Mouse (Mus musculus) thymus, adult 18-20 months (tissue): ENCODE results near the gene Gramd4.
"Not testable (repeated sequence)": the region's sequence is repeated elsewhere in the genome, so short reads cannot be mapped to it uniquely, and the experiment has no call there.

Source experiments
- DNase-seq, 2 experiments: peaks; one replicate each; pipeline ENCODE4 v3.0.0; 2022; ENCODE audit warnings: mixed read lengths in 2 of 2

Gene Gramd4

GRCm38 (mm10) chr15:86051878-86052478 lies 5.5 kb upstream of the Gramd4 start:
- no peak for DNase-seq

DNA sequence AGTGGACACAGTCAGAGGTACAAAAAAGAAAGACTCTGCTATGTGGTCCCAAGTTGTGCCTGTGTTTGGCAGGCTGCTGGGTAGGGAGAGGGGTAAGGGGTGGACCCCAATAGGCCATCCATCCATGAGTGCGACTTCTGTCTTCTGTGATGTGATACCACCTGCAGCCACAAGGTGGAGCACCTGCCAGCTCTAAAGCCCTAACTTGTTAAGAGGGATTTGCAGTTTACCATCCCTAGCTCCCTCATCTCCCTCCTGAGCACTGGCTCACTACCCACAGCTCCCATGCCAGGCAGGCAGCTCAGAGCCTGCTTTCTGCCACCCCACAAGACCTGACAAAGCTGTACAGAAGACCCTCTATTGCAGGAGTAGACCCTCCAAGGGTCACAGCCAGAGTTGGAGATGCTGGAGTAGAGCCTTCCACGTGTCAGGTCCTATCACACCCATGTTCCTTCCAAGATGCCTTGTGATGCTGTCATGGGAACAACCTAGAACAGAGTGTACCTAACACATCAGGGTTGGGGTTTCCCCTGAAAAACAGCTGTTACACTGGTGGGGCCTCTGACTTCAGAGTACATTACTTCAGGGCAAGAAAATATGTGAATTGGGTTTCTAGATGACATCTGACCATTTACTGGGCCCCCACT lies 3.5 kb upstream of the Gramd4 start:
- DNase-seq = peak in 1 of 2 experiments; percentile 57

DNA sequence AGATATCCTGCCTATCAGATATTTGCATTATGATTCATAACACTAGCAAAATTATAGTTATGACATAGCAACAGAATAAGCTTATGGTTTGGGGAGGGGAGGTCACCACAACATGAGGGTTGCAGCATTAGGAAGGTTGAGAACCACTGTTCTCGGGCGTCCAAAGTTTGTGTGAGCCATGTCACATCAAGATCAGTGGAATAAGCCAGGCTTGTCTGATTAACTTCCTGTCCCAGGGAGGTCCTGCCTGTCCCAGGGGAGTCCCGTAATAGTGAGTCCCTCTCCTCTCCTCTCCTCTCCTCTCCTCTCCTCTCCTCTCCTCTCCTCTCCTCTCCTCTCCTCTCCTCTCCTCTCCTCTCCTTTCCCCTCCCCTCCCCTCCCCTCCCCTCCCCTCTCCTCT lies 2.6 kb upstream of the Gramd4 start:
- DNase-seq = not testable (repeated sequence)

- no peak for DNase-seq
These were observed 1.2 kb upstream of the Gramd4 start for GRCm38 (mm10) chr15:86056221-86056760.

GRCm38 (mm10) chr15:86057908-86058307 lies 413 bp downstream of the Gramd4 start:
- no peak for DNase-seq

GRCm38 (mm10) chr15:86058394-86058915 lies 960 bp downstream of the Gramd4 start:
- peak; percentile 61 to 66 for DNase-seq

GRCm38 (mm10) chr15:86058931-86059834 lies 1.7 kb downstream of the Gramd4 start:
- DNase-seq = peak in 1 of 2 experiments; percentile 50

GRCm38 (mm10) chr15:86059835-86060380 lies 2.4 kb downstream of the Gramd4 start:
- peak in 1 of 2 experiments; percentile 6 for DNase-seq

- peak in 1 of 2 experiments; percentile 4 for DNase-seq
These were observed 3.1 kb downstream of the Gramd4 start for GRCm38 (mm10) chr15:86060581-86060980.

- peak in 1 of 2 experiments; percentile 2 for DNase-seq
These were observed 3.7 kb downstream of the Gramd4 start for GRCm38 (mm10) chr15:86061221-86061620.

GRCm38 (mm10) chr15:86061848-86062481 lies 4.5 kb downstream of the Gramd4 start:
- no peak for DNase-seq

DNA sequence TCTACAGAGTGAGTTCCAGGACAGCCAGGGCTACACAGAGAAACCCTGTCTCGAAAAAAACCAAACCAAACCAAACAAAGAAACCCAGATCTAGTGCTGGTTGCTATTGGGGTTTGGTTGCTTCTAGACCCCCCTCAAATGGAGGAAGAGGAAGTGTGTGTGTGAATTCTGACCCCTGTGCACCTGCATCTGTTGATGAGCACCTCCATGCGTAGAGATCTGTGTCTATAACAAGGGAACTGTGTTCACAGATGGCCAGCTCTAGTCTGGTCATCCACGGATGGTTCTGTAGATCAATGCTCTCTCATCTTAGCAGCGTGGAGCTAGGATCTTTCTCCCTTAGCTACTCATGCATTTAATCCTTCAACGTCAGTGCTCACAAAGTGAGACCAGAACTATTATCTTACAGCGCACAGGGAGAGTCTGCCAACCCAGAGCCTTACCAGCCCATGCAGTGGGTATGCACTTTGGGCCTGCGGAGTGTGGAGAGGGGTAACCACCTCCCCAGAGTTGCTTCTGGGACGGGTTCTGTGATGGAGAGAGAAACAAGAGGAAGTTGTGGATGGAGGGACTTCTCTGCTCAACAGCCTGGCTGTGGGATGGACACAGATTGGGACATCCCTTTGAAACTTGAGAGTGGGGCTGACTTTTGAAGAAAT lies 6.8 kb downstream of the Gramd4 start:
- no peak for DNase-seq

DNA sequence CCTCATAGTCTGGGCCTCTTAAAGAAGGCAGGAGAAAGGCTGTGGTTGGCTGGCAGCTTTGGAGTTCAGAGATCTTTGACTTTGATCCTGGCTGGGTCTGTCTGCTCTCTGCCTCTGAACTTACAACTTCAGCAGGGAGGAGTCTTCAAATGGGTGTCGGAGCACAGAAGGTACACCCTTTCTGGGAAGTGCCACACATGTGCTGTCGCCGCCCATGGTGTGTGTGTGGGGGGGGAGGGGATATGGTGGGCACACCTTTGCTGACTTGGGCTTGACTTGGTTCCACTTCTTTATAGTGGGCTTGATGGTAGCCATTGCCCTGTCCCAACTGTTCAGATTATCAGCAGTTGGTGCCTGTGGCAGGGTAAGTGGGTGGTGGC lies 7.3 kb downstream of the Gramd4 start:
- no peak for DNase-seq

DNA sequence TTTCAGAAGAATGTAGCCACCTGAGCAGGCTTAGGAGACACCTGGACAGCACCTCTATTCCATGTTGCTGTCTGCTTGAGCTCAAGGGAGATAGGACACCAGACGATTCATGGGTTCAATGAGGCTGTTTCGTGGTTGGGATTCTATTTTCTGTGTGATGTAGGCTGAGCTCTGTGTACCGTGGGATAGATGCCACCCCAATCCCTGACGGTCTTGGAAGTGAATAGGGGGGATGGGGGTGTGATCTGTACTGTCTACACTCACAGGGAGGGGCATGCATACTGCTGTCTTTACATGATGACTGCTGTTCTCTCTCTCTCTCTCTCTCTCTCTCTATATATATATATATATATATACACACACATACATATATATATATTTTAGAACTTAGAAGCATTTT lies 7.9 kb downstream of the Gramd4 start:
- DNase-seq = no peak

- no peak for DNase-seq
These were observed 9.5 kb downstream of the Gramd4 start for GRCm38 (mm10) chr15:86066836-86067580.

GRCm38 (mm10) chr15:86067581-86067910 lies 10.1 kb downstream of the Gramd4 start:
- DNase-seq = peak in 1 of 2 experiments; percentile 58

- no peak for DNase-seq
These were observed 10.5 kb downstream of the Gramd4 start for GRCm38 (mm10) chr15:86067941-86068495.

DNA sequence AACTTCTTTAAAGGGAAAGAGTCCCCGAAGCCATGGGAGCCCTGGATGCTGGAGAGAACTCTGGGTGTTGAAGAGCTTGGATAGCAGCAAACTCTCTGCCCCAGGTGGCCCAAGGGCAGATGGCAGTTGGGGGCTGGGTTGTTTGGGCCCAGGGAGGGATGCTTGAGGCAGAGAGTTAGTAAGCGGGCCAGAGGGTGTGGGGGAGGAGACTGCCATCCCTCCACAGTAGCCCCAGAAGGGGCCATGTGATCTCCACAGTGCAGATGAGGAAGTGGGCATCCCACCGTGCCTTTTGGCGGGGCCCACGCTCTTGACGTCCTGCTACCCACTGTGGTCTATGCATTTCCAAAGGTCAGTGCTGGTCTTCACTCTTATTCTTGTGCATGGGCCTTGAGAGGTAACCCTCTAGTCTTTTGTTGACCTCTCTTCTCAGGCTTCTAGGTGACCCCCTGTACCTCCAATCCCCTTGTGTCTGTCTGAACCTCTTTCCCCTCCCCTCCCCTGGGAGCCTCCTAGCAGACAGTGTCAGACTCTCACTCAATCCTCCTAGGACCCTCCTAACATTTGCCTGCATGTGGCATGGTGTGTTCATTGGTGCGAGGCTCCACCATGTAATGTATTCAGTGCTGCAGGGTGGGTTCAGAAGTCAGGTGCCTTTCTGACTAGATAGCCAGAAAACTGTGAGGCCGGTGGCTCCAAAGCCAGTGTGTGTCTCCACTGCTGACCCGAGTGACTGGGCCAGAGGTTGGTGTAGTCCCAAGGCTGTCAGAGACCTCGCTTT lies 11.7 kb downstream of the Gramd4 start:
- no peak for DNase-seq

DNA sequence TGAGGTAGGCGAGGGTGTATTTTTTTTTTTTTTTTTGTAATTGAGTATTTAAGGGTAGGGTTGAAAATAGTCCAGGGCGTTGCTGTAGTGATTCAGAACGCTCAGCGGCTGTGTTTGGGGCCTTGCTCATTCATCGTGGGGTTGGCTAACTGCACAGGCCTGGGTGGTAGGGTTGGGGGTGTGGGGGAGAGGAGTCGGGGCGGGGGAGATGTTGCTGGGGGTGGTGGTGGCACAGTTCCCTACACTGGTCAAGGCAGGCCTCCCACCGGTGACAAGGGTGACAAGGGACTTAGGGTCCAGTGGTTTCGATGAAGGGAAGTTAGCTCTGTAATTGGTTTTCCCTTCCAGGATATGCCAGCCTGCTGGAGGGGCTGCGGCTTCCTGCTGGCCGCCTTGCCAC lies 12.9 kb downstream of the Gramd4 start:
- no peak for DNase-seq

GRCm38 (mm10) chr15:86071166-86071565 lies 13.7 kb downstream of the Gramd4 start:
- DNase-seq = no peak
